Mouse (Mus musculus): Measurements from ENCODE around the gene Megf9. TPM values are rescaled to one million over a fixed set of nuclear protein-coding genes. Genes with fewer than 3 reads are reported as not detected.
A peak's percentile ranks its signal among the peaks of the same experiment; 100 is the strongest.

The Megf9 gene
- polyA plus RNA-seq, 1 experiment from 2014 or later, result 17.3 TPM

GRCm38 (mm10) chr4:70536661-70537580 is 2.1 kb upstream of the Megf9 start:
- 5% methylated on average over 2 of the region's 2 CpGs for WGBS
- H3K27me3 ChIP-seq (ENCODE audit: low read depth, poor library complexity, severe bottlenecking), result peaks cover 6% of the 10 kb centered on the region; the same call in 1 of the 2 replicates
- peaks cover 72% of the 10 kb centered on the region for H3K4me1 ChIP-seq
- H3K4me3 ChIP-seq, result no peak overlapping the region; the same call in 1 of the 2 replicates
- no peaks in the 10 kb centered on the region for H3K36me3 ChIP-seq
- H3K27ac ChIP-seq (replicated peaks), result peak overlapping the region; percentile 99
- H3K9me3 ChIP-seq (replicated peaks), result no peaks in the 10 kb centered on the region
- no peak for DNase-seq (ENCODE audit: low spot score)

GRCm38 (mm10) chr4:70535711-70536311 is 1.0 kb upstream of the Megf9 start:
- WGBS, result 14% methylated on average over 7 of the region's 7 CpGs
- Histone ChIP-seq H3K27ac (replicated peaks) (peak overlapping the region; percentile 99), H3K9me3 (replicated peaks) (no peaks in the 10 kb centered on the region), H3K4me3 (peak overlapping the region; percentile 90), H3K36me3 (no peaks in the 10 kb centered on the region), H3K27me3 (ENCODE audit: low read depth, poor library complexity, severe bottlenecking) (peaks cover 6% of the 10 kb centered on the region; the same call in 1 of the 2 replicates), H3K4me1 (peaks cover 81% of the 10 kb centered on the region)
- peak; percentile 45 for DNase-seq (ENCODE audit: low spot score)

- peak overlapping the region; percentile 99 for H3K27ac ChIP-seq (replicated peaks)
- WGBS, result under 1% methylated on average over 18 of the region's 18 CpGs
- peak overlapping the region; percentile 90 for H3K4me3 ChIP-seq
- H3K4me1 ChIP-seq, result peaks cover 84% of the 10 kb centered on the region
- H3K27me3 ChIP-seq (ENCODE audit: low read depth, poor library complexity, severe bottlenecking), result peaks cover 6% of the 10 kb centered on the region; the same call in 1 of the 2 replicates
- DNase-seq (ENCODE audit: low spot score), result no peak
- H3K36me3 ChIP-seq, result no peaks in the 10 kb centered on the region
- H3K9me3 ChIP-seq (replicated peaks), result no peaks in the 10 kb centered on the region
Observed at GRCm38 (mm10) chr4:70535289-70535688, 494 bp upstream of the Megf9 start.

- H3K9me3 ChIP-seq (replicated peaks), result no peaks in the 10 kb centered on the region
- peak; percentile 66 for DNase-seq (ENCODE audit: low spot score)
- peaks cover 74% of the 10 kb centered on the region for H3K4me1 ChIP-seq
- H3K36me3 ChIP-seq, result peaks cover 4% of the 10 kb centered on the region; the same call in 1 of the 2 replicates
- peak overlapping the region; percentile 99 for H3K27ac ChIP-seq (replicated peaks)
- peak overlapping the region; percentile 90 for H3K4me3 ChIP-seq
- WGBS, result under 1% methylated on average over 66 of the region's 66 CpGs
- H3K27me3 ChIP-seq (ENCODE audit: low read depth, poor library complexity, severe bottlenecking), result peaks cover 3% of the 10 kb centered on the region; the same call in 1 of the 2 replicates
Observed at GRCm38 (mm10) chr4:70534078-70534890, 511 bp downstream of the Megf9 start.

GRCm38 (mm10) chr4:70533056-70533805 is 1.6 kb downstream of the Megf9 start:
- Histone ChIP-seq H3K36me3 (peaks cover 4% of the 10 kb centered on the region; the same call in 1 of the 2 replicates), H3K4me1 (peaks cover 70% of the 10 kb centered on the region), H3K9me3 (replicated peaks) (no peaks in the 10 kb centered on the region), H3K4me3 (peak overlapping the region; percentile 90), H3K27ac (replicated peaks) (peak overlapping the region; percentile 99), H3K27me3 (ENCODE audit: low read depth, poor library complexity, severe bottlenecking) (no peaks in the 10 kb centered on the region)
- 61% methylated on average over 3 of the region's 3 CpGs for WGBS
- DNase-seq (ENCODE audit: low spot score), result no peak

GRCm38 (mm10) chr4:70531021-70531420 is 3.8 kb downstream of the Megf9 start:
- H3K4me3 ChIP-seq, result peak overlapping the region; percentile 11; the same call in 1 of the 2 replicates
- H3K36me3 ChIP-seq, result peaks cover 4% of the 10 kb centered on the region; the same call in 1 of the 2 replicates
- H3K27ac ChIP-seq (replicated peaks), result no peak overlapping the region
- peaks cover 48% of the 10 kb centered on the region for H3K4me1 ChIP-seq
- no peak for DNase-seq (ENCODE audit: low spot score)
- H3K27me3 ChIP-seq (ENCODE audit: low read depth, poor library complexity, severe bottlenecking), result no peaks in the 10 kb centered on the region
- H3K9me3 ChIP-seq (replicated peaks), result no peaks in the 10 kb centered on the region
- WGBS, result 95% methylated on average over 1 of the region's 1 CpGs

- no peaks in the 10 kb centered on the region for H3K9me3 ChIP-seq (replicated peaks)
- no peak for DNase-seq (ENCODE audit: low spot score)
- no peaks in the 10 kb centered on the region for H3K27me3 ChIP-seq (ENCODE audit: low read depth, poor library complexity, severe bottlenecking)
- H3K27ac ChIP-seq (replicated peaks), result no peak overlapping the region
- H3K4me3 ChIP-seq, result no peak overlapping the region
- H3K36me3 ChIP-seq, result peaks cover 4% of the 10 kb centered on the region; the same call in 1 of the 2 replicates
- H3K4me1 ChIP-seq, result peaks cover 34% of the 10 kb centered on the region
- 80% methylated on average over 3 of the region's 3 CpGs for WGBS
Observed at GRCm38 (mm10) chr4:70528622-70529021, 6.2 kb downstream of the Megf9 start.

GRCm38 (mm10) chr4:70523346-70523745 is 11.4 kb downstream of the Megf9 start:
- no peak overlapping the region for H3K4me3 ChIP-seq
- H3K27ac ChIP-seq (replicated peaks), result no peak overlapping the region
- no peaks in the 10 kb centered on the region for H3K27me3 ChIP-seq (ENCODE audit: low read depth, poor library complexity, severe bottlenecking)
- DNase-seq (ENCODE audit: low spot score), result no peak
- H3K9me3 ChIP-seq (replicated peaks), result no peaks in the 10 kb centered on the region
- H3K36me3 ChIP-seq, result no peaks in the 10 kb centered on the region
- no peaks in the 10 kb centered on the region; the same call in 1 of the 2 replicates for H3K4me1 ChIP-seq
- 78% methylated on average over 2 of the region's 2 CpGs for WGBS

GRCm38 (mm10) chr4:70521506-70522292 is 13.1 kb downstream of the Megf9 start:
- 85% methylated on average over 1 of the region's 1 CpGs for WGBS
- DNase-seq (ENCODE audit: low spot score), result no peak
- H3K27me3 ChIP-seq (ENCODE audit: low read depth, poor library complexity, severe bottlenecking), result no peaks in the 10 kb centered on the region
- H3K9me3 ChIP-seq (replicated peaks), result no peaks in the 10 kb centered on the region
- H3K27ac ChIP-seq (replicated peaks), result no peak overlapping the region
- no peaks in the 10 kb centered on the region for H3K4me1 ChIP-seq
- H3K4me3 ChIP-seq, result no peak overlapping the region
- H3K36me3 ChIP-seq, result no peaks in the 10 kb centered on the region

- WGBS, result 89% methylated on average over 1 of the region's 1 CpGs
- no peaks in the 10 kb centered on the region for H3K27me3 ChIP-seq (ENCODE audit: low read depth, poor library complexity, severe bottlenecking)
- H3K4me3 ChIP-seq, result no peak overlapping the region
- no peak for DNase-seq (ENCODE audit: low spot score)
- no peaks in the 10 kb centered on the region for H3K4me1 ChIP-seq
- H3K36me3 ChIP-seq, result no peaks in the 10 kb centered on the region
- H3K9me3 ChIP-seq (replicated peaks), result no peaks in the 10 kb centered on the region
- H3K27ac ChIP-seq (replicated peaks), result no peak overlapping the region
Observed at GRCm38 (mm10) chr4:70517646-70518045, 17.1 kb downstream of the Megf9 start.

- H3K9me3 ChIP-seq (replicated peaks), result no peaks in the 10 kb centered on the region
- no peaks in the 10 kb centered on the region for H3K27me3 ChIP-seq (ENCODE audit: low read depth, poor library complexity, severe bottlenecking)
- no peaks in the 10 kb centered on the region for H3K36me3 ChIP-seq
- H3K27ac ChIP-seq (replicated peaks), result no peak overlapping the region
- DNase-seq (ENCODE audit: low spot score), result no peak
- no peaks in the 10 kb centered on the region for H3K4me1 ChIP-seq
- 92% methylated on average over 6 of the region's 6 CpGs for WGBS
- H3K4me3 ChIP-seq, result no peak overlapping the region
Observed at GRCm38 (mm10) chr4:70516289-70516688, 18.5 kb downstream of the Megf9 start.

All from midbrain, embryonic 10.5 days (tissue).